Mouse (Mus musculus): ENCODE results near the gene Dlg5. TPM values are rescaled to one million over a fixed set of nuclear protein-coding genes. Genes with fewer than 3 reads are reported as not detected.

Dlg5 gene
- polyA plus RNA-seq, 1 experiment: 8.7 TPM

DNA sequence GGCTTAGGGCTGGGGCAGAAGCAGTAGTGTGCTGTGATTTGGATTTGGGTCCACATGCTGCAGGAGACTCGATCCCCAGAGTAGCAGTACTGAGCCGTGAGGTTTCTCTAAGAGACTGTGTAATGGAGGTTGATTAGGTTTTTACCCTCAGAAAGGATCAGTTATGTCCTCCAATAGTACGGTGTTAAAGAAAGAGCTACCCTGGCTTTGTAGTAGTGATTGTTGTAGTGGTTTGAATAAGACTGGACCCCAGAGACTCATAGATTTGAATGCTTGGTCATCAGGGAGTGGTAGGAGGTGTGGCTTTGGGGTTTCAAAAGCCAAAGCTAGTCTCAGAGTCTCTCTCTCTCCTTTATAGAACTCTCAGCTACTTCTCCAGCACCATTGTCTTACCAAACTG is 100.9 kb downstream of the Dlg5 start:
- 92% methylated on average over 3 of the region's 3 CpGs for WGBS
- Histone ChIP-seq H3K4me1 (replicated peaks; ENCODE audit: control insufficient read depth, insufficient read depth, low read length) (no peaks in the 10 kb centered on the region), H3K36me3 (ENCODE audit: control insufficient read depth, insufficient read depth, low read length) (no peaks in the 10 kb centered on the region)

DNA sequence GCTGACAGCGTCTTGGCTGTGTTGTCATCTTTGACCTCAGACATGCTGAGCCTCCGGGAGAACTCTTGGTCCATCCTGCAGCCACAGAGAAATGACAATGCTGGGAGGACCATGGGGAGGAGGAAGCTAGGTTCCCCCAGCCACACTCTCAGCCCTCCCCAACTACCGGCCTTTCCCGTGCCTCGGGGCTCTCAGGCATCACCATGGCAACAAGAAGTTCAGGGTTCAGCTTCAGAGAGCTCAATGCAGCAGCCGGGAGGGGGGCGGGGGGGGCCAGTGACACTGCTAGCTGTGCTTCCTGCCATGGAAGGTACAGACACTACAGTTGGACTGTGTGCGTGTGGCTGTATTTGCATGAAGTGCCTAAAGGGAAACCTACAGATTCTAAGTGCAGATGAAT is 101.3 kb downstream of the Dlg5 start:
- no peak overlapping the region for H3K27ac ChIP-seq (ENCODE audit: control insufficient read depth, insufficient read depth, low read length)
- TF ChIP-seq POLR2A (IDR thresholded peaks at IDR 0.05; ENCODE audit: control insufficient read depth, extremely low read depth, insufficient read depth, low read length, poor library complexity) (no peak), CTCF (IDR thresholded peaks at IDR 0.05; ENCODE audit: borderline replicate concordance, control insufficient read depth, extremely low read depth, insufficient read depth, low read length, poor library complexity) (no peak)
- no peak overlapping the region for H3K4me3 ChIP-seq (ENCODE audit: control insufficient read depth, insufficient read depth, low read length)
- H3K27me3 ChIP-seq (ENCODE audit: control insufficient read depth, insufficient read depth, low read length): no peaks in the 10 kb centered on the region
- 74% methylated on average over 8 of the region's 8 CpGs for WGBS
- H3K4me1 ChIP-seq (replicated peaks; ENCODE audit: control insufficient read depth, insufficient read depth, low read length): no peaks in the 10 kb centered on the region
- no peaks in the 10 kb centered on the region for H3K36me3 ChIP-seq (ENCODE audit: control insufficient read depth, insufficient read depth, low read length)
- DNase-seq: no peak

More for the DNA sequence above, 100.9 kb downstream of the Dlg5 start:
- Histone ChIP-seq H3K27ac (ENCODE audit: control insufficient read depth, insufficient read depth, low read length) (no peak overlapping the region), H3K27me3 (ENCODE audit: control insufficient read depth, insufficient read depth, low read length) (no peaks in the 10 kb centered on the region), H3K4me3 (ENCODE audit: control insufficient read depth, insufficient read depth, low read length) (no peak overlapping the region)
- no peak for DNase-seq
- TF ChIP-seq CTCF (IDR thresholded peaks at IDR 0.05; ENCODE audit: borderline replicate concordance, control insufficient read depth, extremely low read depth, insufficient read depth, low read length, poor library complexity) (no peak), POLR2A (IDR thresholded peaks at IDR 0.05; ENCODE audit: control insufficient read depth, extremely low read depth, insufficient read depth, low read length, poor library complexity) (no peak)

DNA sequence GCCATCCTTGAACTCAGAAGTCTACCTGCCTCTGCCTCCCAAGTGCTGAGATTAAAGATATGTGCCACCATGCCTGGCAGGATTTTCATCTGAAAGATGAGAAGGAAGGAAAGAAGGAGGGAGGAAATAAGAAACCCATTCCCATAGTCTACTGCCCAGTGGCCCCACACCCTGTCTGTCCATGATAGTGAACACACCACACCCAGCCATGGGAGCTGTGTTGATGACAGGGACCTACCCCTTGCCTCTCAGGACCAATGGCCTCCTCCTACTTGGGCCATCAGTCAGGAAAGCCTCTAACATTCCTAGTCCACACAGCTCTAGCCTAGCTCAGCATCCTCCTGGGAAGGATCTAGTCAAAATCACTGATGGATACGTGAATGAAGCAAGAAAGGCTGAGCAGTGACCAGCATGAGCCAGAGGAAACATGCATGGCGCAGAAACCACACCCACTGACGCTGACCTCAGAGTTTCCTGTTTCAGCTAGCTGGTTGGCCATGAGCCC is 102.7 kb downstream of the Dlg5 start:
- H3K4me1 ChIP-seq (replicated peaks; ENCODE audit: control insufficient read depth, insufficient read depth, low read length): no peaks in the 10 kb centered on the region
- no peaks in the 10 kb centered on the region for H3K36me3 ChIP-seq (ENCODE audit: control insufficient read depth, insufficient read depth, low read length)

DNA sequence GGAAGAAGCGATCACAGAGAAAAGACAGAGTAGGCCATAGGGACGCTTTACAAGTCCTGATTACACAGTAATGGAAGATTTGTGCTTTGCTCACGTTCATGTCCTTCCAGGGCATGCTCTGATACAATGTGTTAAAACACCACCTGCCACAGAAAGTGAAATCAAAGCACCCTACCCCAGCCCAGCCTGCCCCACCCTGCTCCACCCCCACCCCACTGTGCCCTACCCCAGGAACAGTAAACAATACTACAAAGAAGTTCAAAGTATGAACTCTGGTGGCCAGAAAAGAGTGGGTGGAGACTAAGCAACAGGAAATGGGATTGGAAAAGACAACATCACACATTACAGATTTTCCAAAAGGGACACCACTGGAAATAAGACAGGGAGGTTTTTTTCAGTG is 104.0 kb downstream of the Dlg5 start:
- Histone ChIP-seq H3K36me3 (ENCODE audit: control insufficient read depth, insufficient read depth, low read length) (no peaks in the 10 kb centered on the region), H3K4me3 (ENCODE audit: control insufficient read depth, insufficient read depth, low read length) (no peak overlapping the region), H3K27ac (ENCODE audit: control insufficient read depth, insufficient read depth, low read length) (no peak overlapping the region), H3K27me3 (ENCODE audit: control insufficient read depth, insufficient read depth, low read length) (no peaks in the 10 kb centered on the region), H3K4me1 (replicated peaks; ENCODE audit: control insufficient read depth, insufficient read depth, low read length) (no peaks in the 10 kb centered on the region)
- WGBS: 86% methylated on average over 3 of the region's 3 CpGs
- DNase-seq: no peak
- TF ChIP-seq POLR2A (IDR thresholded peaks at IDR 0.05; ENCODE audit: control insufficient read depth, extremely low read depth, insufficient read depth, low read length, poor library complexity) (no peak), CTCF (IDR thresholded peaks at IDR 0.05; ENCODE audit: borderline replicate concordance, control insufficient read depth, extremely low read depth, insufficient read depth, low read length, poor library complexity) (no peak)

More for the DNA sequence above, 102.7 kb downstream of the Dlg5 start:
- Histone ChIP-seq H3K27ac (ENCODE audit: control insufficient read depth, insufficient read depth, low read length) (no peak overlapping the region), H3K27me3 (ENCODE audit: control insufficient read depth, insufficient read depth, low read length) (no peaks in the 10 kb centered on the region), H3K4me3 (ENCODE audit: control insufficient read depth, insufficient read depth, low read length) (no peak overlapping the region)
- TF ChIP-seq POLR2A (IDR thresholded peaks at IDR 0.05; ENCODE audit: control insufficient read depth, extremely low read depth, insufficient read depth, low read length, poor library complexity) (no peak), CTCF (IDR thresholded peaks at IDR 0.05; ENCODE audit: borderline replicate concordance, control insufficient read depth, extremely low read depth, insufficient read depth, low read length, poor library complexity) (no peak)
- DNase-seq: no peak
- 74% methylated on average over 3 of the region's 3 CpGs for WGBS

DNA sequence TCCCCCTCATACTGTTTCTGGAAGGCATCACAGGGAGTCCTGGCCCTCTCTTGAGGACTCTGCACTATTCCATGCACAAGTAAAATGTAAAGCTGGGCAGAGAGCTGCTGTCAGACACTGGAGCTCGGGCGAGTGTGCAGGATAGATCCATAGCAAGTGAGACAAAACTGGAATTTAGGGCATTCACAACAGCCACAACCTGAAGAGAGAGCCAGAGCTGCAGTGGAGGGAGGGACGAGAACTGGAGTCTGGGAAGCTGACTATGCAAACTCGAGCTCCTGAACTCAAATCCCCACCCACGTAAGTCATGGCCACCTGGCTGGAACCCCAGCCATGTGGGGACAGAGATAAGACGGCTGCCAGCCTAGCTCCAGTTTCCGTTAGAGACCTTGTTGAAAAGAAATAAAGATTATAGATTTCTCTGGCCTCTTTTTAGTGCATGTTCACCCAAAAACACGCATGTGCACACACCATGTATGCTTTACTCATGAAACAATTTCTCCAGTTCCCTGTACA is 105.4 kb downstream of the Dlg5 start:
- Histone ChIP-seq H3K27ac (ENCODE audit: control insufficient read depth, insufficient read depth, low read length) (no peak overlapping the region), H3K36me3 (ENCODE audit: control insufficient read depth, insufficient read depth, low read length) (no peaks in the 10 kb centered on the region), H3K4me3 (ENCODE audit: control insufficient read depth, insufficient read depth, low read length) (no peak overlapping the region), H3K27me3 (ENCODE audit: control insufficient read depth, insufficient read depth, low read length) (no peaks in the 10 kb centered on the region), H3K4me1 (replicated peaks; ENCODE audit: control insufficient read depth, insufficient read depth, low read length) (no peaks in the 10 kb centered on the region)
- TF ChIP-seq POLR2A (IDR thresholded peaks at IDR 0.05; ENCODE audit: control insufficient read depth, extremely low read depth, insufficient read depth, low read length, poor library complexity) (no peak), CTCF (IDR thresholded peaks at IDR 0.05; ENCODE audit: borderline replicate concordance, control insufficient read depth, extremely low read depth, insufficient read depth, low read length, poor library complexity) (no peak)
- DNase-seq: no peak
- WGBS: 66% methylated on average over 8 of the region's 8 CpGs

DNA sequence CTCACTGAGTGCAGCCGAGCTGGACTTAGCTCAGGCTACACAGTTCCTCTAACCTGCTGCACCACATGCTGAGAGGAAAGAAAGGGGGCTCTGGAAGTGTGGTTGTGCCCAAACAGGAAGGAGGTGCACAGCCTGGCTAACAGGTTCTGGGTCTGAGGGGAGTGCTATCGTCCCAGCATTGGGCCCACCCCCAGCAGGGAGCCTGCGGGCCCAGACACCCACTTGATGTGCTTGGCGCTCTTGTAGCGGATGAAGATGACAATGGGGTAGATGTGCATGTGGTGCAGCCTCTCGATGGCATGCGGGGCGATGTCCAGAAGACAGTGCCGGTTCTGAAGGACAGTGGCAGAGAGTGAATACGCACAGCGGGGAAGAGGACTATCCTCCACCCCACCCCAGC is 108.8 kb downstream of the Dlg5 start:
- WGBS: 90% methylated on average over 11 of the region's 11 CpGs
- Histone ChIP-seq H3K36me3 (ENCODE audit: control insufficient read depth, insufficient read depth, low read length) (no peaks in the 10 kb centered on the region), H3K4me1 (replicated peaks; ENCODE audit: control insufficient read depth, insufficient read depth, low read length) (no peaks in the 10 kb centered on the region), H3K27ac (ENCODE audit: control insufficient read depth, insufficient read depth, low read length) (no peak overlapping the region), H3K4me3 (ENCODE audit: control insufficient read depth, insufficient read depth, low read length) (no peak overlapping the region), H3K27me3 (ENCODE audit: control insufficient read depth, insufficient read depth, low read length) (no peaks in the 10 kb centered on the region)
- DNase-seq: no peak
- no peak for TF ChIP-seq POLR2A (IDR thresholded peaks at IDR 0.05; ENCODE audit: control insufficient read depth, extremely low read depth, insufficient read depth, low read length, poor library complexity)
- TF ChIP-seq CTCF (IDR thresholded peaks at IDR 0.05; ENCODE audit: borderline replicate concordance, control insufficient read depth, extremely low read depth, insufficient read depth, low read length, poor library complexity): no peak
